Mouse (Mus musculus) bone marrow macrophage, adult 2 months (primary cell): ENCODE measurements around the gene Nfe2l2. TPM values are rescaled to one million over a fixed set of nuclear protein-coding genes. Genes with fewer than 3 reads are reported as not detected.

Source experiments
- H3K27ac ChIP-seq: 2 replicates; pipeline ENCODE4 v1.5.1; 2012; ENCODE audit warnings: low read depth, low read length; ENCODE audit not compliant: insufficient read depth
- H3K4me1 ChIP-seq: 2 replicates; pipeline ENCODE4 v1.6.1; 2012; ENCODE audit warnings: low read length; ENCODE audit not compliant: control insufficient read depth, insufficient read depth
- H3K4me3 ChIP-seq: 2 replicates; pipeline ENCODE4 v1.5.1; 2012; ENCODE audit warnings: mild to moderate bottlenecking, low read length, moderate library complexity; ENCODE audit not compliant: insufficient read depth
- CTCF ChIP-seq: IDR thresholded peaks from 2 replicates; pipeline ENCODE4 v1.5.1; 2012; ENCODE audit warnings: low read depth, mild to moderate bottlenecking, low read length, moderate library complexity
- POLR2A ChIP-seq: IDR thresholded peaks from 2 replicates; pipeline ENCODE4 v1.6.1; 2012; ENCODE audit warnings: mild to moderate bottlenecking, low read depth, low read length, borderline replicate concordance
- polyA plus RNA-seq: library from polyadenylated mRNA; stranded (reverse); fragments of >200 nt; gene quantifications from 2 replicates; pipeline ENCODE4 v1.2.4, GENCODE M21; 2012; ENCODE audit not compliant: missing spikeins, insufficient read depth, insufficient read length

Gene Nfe2l2
- polyA plus RNA-seq, 1 experiment = 269 TPM

DNA sequence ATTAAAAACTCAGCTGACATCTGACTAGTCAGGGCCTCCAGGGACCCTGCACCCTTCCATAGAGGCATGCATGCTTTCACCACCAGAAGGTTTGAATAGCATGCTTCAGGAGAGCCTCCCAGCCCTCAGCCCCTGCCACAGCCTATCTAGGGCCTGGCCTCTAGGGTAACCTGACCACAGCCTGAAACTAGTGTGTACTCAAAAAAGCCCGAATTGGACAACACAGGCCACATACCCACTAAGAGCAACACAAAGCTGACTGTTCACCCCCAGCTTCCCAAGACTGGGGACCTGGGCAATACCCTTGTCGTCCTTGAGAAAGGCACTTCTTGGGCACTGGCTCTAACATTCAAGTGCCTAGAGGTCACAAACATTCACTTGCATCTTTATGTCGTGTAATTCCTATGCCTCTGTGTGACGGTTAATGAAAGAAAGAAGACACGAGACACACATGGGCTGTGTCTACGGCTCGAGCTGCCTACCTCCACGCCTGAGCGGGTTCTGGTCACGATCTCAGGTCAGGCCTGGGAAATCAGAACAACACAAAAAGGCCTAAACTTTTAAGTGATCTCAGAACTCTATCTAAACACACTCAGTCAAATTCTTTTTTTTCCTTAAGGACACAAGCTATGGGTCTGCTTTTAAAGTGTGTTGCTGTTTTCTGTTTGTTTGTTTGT, 14.8 kb downstream of the Nfe2l2 start:
- H3K4me1 ChIP-seq = peaks cover 70% of the 10 kb centered on the region
- H3K27ac ChIP-seq = no peak overlapping the region
- no peak overlapping the region for H3K4me3 ChIP-seq
- no peak for TF ChIP-seq CTCF
- no peak for TF ChIP-seq POLR2A

DNA sequence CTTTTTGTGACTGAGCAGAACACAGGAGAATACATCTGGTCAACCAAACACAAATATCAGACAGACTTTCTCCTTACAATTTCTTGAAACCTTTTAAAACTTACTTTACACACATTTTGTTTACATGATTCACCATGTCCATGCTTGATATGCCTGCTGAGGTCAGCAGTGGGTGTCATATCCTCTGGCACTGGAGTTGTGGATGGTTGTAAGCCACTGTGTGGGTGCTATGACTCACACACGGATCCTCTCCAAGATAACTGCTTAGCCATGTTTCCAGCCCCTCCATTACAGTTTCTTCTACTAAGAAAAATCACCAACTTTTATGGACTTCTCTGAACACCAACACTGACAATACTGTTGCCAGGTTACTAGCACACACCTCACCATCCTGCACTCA, 15.5 kb downstream of the Nfe2l2 start:
- H3K27ac ChIP-seq = no peak overlapping the region; the same call in 1 of the 2 replicates
- no peak for TF ChIP-seq POLR2A
- TF ChIP-seq CTCF = no peak
- H3K4me1 ChIP-seq = peaks cover 73% of the 10 kb centered on the region
- H3K4me3 ChIP-seq = no peak overlapping the region

DNA sequence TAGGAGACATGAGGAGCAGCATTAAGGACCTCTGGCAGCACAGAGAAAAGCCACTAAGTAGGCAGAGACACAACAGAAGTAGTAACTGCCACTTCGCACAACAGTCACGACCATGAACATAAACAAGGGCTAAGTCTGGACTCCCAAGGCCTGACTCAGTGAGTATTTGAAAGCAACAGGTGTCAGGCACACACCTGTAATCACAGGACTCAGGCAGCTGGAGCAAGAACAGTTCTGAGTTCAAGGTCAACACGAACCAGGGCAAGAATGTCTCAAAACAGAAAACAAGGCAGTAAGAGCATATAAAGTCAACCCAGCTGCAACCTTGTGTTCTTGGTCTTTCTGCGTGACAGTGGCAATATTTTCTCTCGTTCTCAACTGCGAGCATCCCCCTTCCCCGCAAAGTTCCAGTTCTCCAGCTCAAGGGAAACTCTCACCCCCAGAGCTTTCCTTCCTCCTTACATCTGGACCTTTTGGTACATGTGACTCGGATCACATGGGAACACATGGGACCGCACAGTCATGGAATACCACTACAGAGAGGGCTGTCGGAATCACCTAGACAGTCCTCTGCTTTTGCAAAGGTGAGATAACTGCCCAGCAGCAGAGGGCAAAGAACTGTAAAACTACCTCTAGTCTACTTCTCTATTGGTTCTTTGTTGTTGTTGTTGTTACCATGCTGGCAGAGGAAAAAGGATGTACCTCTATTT, 17.2 kb downstream of the Nfe2l2 start:
- H3K4me1 ChIP-seq = peaks cover 63% of the 10 kb centered on the region

DNA sequence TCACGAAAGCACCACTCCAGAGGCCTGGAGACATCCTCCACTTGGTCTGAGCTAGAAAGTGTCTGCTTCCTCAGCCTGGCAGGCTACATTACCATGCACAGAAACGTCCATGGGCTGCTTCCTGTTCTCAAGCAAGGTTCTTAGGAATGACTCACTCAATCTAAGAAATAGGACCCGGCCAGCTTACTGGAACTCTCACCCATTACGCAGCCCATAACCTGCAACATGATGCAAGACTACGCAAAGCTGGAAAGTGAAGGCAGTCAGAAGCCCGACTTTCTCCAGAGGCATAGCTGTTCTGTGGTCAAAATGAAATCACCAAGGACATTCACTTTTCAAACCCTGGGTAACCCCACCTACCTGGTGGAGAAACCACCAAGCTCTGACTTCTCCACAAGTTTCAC, 19.0 kb downstream of the Nfe2l2 start:
- H3K27ac ChIP-seq = peak overlapping the region; percentile 63
- peak overlapping the region; percentile 14; the same call in 1 of the 2 replicates for H3K4me3 ChIP-seq
- no peak for TF ChIP-seq POLR2A
- no peak for TF ChIP-seq CTCF
- peaks cover 73% of the 10 kb centered on the region for H3K4me1 ChIP-seq

More for the DNA sequence above, 17.2 kb downstream of the Nfe2l2 start:
- Histone ChIP-seq H3K4me3 (no peak overlapping the region), H3K27ac (peak overlapping the region; percentile 35)
- no peak for TF ChIP-seq POLR2A
- TF ChIP-seq CTCF = no peak

DNA sequence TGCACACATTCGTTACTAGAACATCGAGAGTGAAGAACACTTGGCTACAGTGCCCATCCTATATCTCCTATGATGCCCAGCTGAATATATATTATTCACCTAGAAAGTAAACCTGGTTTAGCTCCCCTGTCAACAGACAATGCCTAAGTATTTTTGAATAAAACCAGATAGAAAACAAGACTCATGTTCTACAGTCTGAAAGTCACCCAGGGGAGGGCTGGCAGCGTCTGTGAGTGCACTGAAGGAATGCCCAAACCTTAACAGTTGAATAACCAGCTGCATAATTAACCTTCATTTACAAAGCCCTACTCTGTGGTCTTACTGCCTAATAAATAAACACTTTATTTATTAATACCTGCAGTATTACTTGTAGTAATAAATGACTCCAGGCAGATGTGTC, 19.9 kb downstream of the Nfe2l2 start:
- H3K27ac ChIP-seq = peak overlapping the region; percentile 99
- peaks cover 76% of the 10 kb centered on the region for H3K4me1 ChIP-seq
- H3K4me3 ChIP-seq = no peak overlapping the region; the same call in 1 of the 2 replicates
- TF ChIP-seq POLR2A = no peak
- no peak for TF ChIP-seq CTCF

DNA sequence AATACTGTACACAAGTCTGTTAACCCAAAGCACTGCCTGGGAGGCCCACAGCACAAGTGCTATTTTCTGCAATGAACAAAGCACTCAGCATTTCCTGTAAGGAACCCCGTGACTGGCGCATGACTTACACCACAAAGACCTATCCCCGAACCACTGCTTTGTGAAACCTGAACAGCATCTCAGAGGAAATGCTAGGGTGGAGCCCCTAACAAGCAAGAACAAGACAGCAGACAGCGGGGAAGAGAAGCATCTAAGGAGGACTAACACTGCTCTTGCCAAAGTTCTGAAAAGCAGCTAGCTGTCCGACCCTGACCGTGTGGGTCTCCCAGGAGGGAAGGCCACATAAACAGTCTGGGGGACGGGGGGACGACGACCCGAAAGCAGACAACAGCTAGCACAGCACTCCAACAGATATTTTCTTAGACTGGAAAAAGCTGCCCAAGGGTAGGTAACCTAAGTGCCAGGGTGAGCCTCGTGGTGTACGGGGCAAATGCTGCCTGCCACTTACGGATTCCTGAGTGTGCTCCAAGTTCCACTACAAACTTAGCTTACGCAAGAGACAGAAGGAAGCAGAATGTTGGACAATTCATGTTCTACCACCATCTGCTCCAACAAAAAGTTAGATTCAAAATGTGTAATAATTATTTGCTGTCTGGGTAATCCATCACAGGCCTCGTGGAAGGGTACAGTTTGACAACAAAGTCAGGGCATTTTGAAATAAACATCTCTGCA, 21.3 kb downstream of the Nfe2l2 start:
- Histone ChIP-seq H3K27ac (peak overlapping the region; percentile 99), H3K4me3 (peak overlapping the region; percentile 40), H3K4me1 (peaks cover 62% of the 10 kb centered on the region)
- TF ChIP-seq POLR2A = no peak
- no peak for TF ChIP-seq CTCF

DNA sequence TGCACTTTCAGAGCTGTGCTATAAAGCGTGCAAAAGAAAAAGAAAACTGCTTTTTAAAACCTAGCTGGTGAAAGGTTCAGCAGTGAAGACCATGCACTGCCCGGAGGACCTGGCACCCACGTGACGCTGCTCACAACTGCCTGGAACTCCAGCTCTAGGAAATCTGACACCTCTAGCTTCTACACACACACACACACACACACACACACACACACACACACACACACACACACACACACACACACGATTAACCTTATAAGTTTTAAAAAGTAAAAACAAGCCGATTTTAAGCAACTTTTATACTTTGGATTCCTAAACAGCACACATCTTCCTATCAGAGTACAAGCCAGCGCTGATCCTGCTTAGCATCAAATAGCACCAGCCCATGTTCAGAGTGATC, 23.0 kb downstream of the Nfe2l2 start:
- Histone ChIP-seq H3K4me3 (no peak overlapping the region), H3K4me1 (peaks cover 45% of the 10 kb centered on the region), H3K27ac (peak overlapping the region; percentile 99)

DNA sequence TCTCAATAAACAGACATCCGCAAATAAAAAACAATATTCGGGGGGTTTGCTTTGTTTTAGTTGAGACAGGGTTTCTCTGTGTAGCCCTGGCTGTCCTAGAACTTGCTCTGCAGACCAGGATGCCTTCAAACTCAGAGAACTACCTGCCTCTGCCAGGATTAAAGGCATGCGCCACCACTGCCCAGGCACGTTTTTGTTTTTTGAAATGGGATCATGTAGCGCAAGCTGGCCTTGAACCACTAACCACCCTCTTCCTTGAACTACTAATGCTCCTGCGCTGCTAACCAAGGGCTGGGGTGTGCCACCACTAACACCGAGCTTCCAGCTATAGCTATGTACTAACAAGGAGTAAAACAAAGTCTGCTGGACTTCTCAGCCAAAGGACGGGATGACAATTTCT, 24.5 kb downstream of the Nfe2l2 start:
- H3K4me1 ChIP-seq = peaks cover 39% of the 10 kb centered on the region
- H3K27ac ChIP-seq = no peak overlapping the region
- no peak overlapping the region for H3K4me3 ChIP-seq
- TF ChIP-seq POLR2A (no peak), CTCF (no peak)

More for the DNA sequence above, 23.0 kb downstream of the Nfe2l2 start:
- no peak for TF ChIP-seq CTCF
- TF ChIP-seq POLR2A = no peak

DNA sequence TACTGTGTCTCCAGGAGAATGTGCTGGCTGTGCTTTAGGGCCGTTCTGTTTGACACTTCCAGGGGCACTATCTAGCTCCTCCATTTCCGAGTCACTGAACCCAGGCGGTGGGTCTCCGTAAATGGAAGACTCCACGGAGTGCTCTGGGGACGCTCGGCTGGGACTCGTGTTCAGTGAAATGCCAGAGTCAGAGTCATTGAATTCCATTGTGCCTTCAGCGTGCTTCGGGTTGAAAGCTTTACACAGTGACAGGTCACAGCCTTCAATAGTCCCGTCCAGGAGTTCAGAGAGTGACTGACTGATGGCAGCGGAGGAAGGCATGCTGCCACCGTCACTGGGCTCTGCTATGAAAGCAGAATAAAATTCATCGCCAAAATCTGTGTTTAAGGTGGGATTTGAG, 27.9 kb downstream of the Nfe2l2 start:
- Histone ChIP-seq H3K27ac (no peak overlapping the region), H3K4me1 (peaks cover 17% of the 10 kb centered on the region), H3K4me3 (no peak overlapping the region)
- TF ChIP-seq CTCF (no peak), POLR2A (no peak)
